8 mouse cellular contexts compared by ENCODE assay signal in the genomic region with DNA sequence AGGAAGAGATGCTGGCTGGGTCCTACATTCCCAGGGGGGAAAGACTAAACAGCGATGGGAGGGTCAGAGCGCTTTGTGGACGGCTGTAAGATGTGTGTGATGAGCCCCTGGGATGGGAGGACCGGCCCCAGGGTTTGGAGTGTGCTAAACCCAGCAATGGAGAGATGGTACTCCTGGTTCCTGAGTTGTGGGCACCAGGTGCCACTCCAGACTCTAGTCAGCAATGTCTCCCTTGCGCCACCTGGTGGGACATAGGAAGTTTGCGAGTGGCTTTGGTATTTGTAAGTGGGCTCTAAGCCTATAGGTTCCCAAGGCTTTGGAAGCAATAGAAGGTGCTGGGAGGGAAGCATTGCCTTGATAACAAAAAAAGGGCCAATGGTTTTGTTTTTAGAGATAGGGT. TPM values are rescaled to one million over a fixed set of nuclear protein-coding genes. Genes with fewer than 3 reads are reported as not detected.
DNase-seq lines count a peak whose midpoint lies in the region; ATAC-seq and TF ChIP-seq lines count a peak whose summit lies in the region.

No protein-coding gene starts in this region.

- 0% methylated on average over 6 of the region's 6 CpGs for WGBS in forebrain, embryonic 13.5 days
- under 1% methylated on average over 6 of the region's 6 CpGs for WGBS in neural tube, embryonic 15.5 days

- intact Hi-C loops in heart, postnatal 10 days (cut with DNase I), result loop anchor here (1.0 kb wide), 3 partner anchors 20 to 126 kb away; no protein-coding TSS in a partner anchor

- H3K4me1 ChIP-seq in ES-E14 (ENCODE audit: control insufficient read depth in 2 of 2, insufficient read depth in 2 of 2, low read length in 2 of 2, poor library complexity in 1 of 2), result peaks cover 3 to 17% of the 10 kb centered on the region in 2 experiments; a peak in 2 of 4 replicates
- H3K4me1 ChIP-seq in forebrain, embryonic 13.5 days, result peaks cover 62% of the 10 kb centered on the region
- H3K4me1 ChIP-seq in neural tube, embryonic 15.5 days, result peaks cover 45% of the 10 kb centered on the region
- peaks cover 13% of the 10 kb centered on the region for H3K4me1 ChIP-seq in testis, adult 2 months (ENCODE audit: control insufficient read depth, insufficient read depth, low read length)

- no peak for TF ChIP-seq POLR2A in testis, adult 2 months (IDR thresholded peaks at IDR 0.05; ENCODE audit: control insufficient read depth, low read depth, low read length)

- H3K4me2 ChIP-seq in forebrain, embryonic 13.5 days, result peak overlapping the region; percentile 70
- H3K4me2 ChIP-seq in neural tube, embryonic 15.5 days, result peak overlapping the region; percentile 85

- 0 out of 2 replicates have a peak overlapping the region, but pooled peaks have one; percentile 33 for H3K27ac ChIP-seq in ES-E14 (ENCODE audit: insufficient read depth, low read depth, low read length, poor library complexity, severe bottlenecking)
- H3K27ac ChIP-seq in forebrain, embryonic 13.5 days, result peak overlapping the region; percentile 97
- peak overlapping the region; percentile 99 for H3K27ac ChIP-seq in neural tube, embryonic 15.5 days (replicated peaks)
- H3K27ac ChIP-seq in testis, adult 2 months (ENCODE audit: control insufficient read depth, insufficient read depth, low read depth, low read length), result no peak overlapping the region

- peak overlapping the region in 1 of 2 experiments; percentile 55; a peak in 1 of 4 replicates for H3K4me3 ChIP-seq in ES-E14 (ENCODE audit: insufficient read depth in 1 of 2, low read depth in 1 of 2, low read length in 2 of 2, poor library complexity in 1 of 2, severe bottlenecking in 1 of 2)
- H3K4me3 ChIP-seq in forebrain, embryonic 13.5 days, result peak overlapping the region; percentile 72
- H3K4me3 ChIP-seq in neural tube, embryonic 15.5 days (replicated peaks), result peak overlapping the region; percentile 79
- H3K4me3 ChIP-seq in testis, adult 2 months (ENCODE audit: control insufficient read depth, low read depth, low read length), result peak overlapping the region; percentile 93

- no peaks in the 10 kb centered on the region for H3K9me3 ChIP-seq in ES-E14 (ENCODE audit: control insufficient read depth, insufficient read depth, low read depth, low read length)
- H3K9me3 ChIP-seq in forebrain, embryonic 13.5 days (replicated peaks), result no peaks in the 10 kb centered on the region
- no peaks in the 10 kb centered on the region for H3K9me3 ChIP-seq in neural tube, embryonic 15.5 days (replicated peaks)

- peak overlapping the region; percentile 71; the same call in 1 of the 2 replicates for H3K9ac ChIP-seq in ES-E14 (ENCODE audit: insufficient read depth, low read depth, low read length, poor library complexity, severe bottlenecking)
- H3K9ac ChIP-seq in forebrain, embryonic 13.5 days, result peak overlapping the region; percentile 76
- H3K9ac ChIP-seq in neural tube, embryonic 15.5 days (replicated peaks), result peak overlapping the region; percentile 68

- peak; percentile 74 for TF ChIP-seq CTCF in testis, adult 2 months (IDR thresholded peaks at IDR 0.05; ENCODE audit: control insufficient read depth, insufficient read depth, insufficient replicate concordance, low read depth, low read length)

- H3K27me3 ChIP-seq in forebrain, embryonic 13.5 days, result no peaks in the 10 kb centered on the region
- H3K27me3 ChIP-seq in neural tube, embryonic 15.5 days (replicated peaks), result no peaks in the 10 kb centered on the region
- no peaks in the 10 kb centered on the region for H3K27me3 ChIP-seq in testis, adult 2 months (ENCODE audit: control insufficient read depth, insufficient read depth, low read length)

- peak; percentile 16; the same call in 1 of the 2 replicates for ATAC-seq in cerebellum, adult (ENCODE audit: insufficient number of reproducible peaks, low FRiP score, low TSS enrichment)
- ATAC-seq in forebrain, embryonic 13.5 days, result peak; percentile 39
- ATAC-seq in neural tube, embryonic 15.5 days (ENCODE audit: low FRiP score), result peak; percentile 35

- H3K36me3 ChIP-seq in ES-E14 (ENCODE audit: control insufficient read depth, insufficient read depth, low read length, poor library complexity, severe bottlenecking), result peaks cover 7% of the 10 kb centered on the region; the same call in 1 of the 2 replicates
- H3K36me3 ChIP-seq in forebrain, embryonic 13.5 days (ENCODE audit: poor library complexity, severe bottlenecking), result peaks cover 23% of the 10 kb centered on the region; the same call in 1 of the 2 replicates
- peaks cover 3% of the 10 kb centered on the region; the same call in 1 of the 2 replicates for H3K36me3 ChIP-seq in neural tube, embryonic 15.5 days
- no peaks in the 10 kb centered on the region for H3K36me3 ChIP-seq in testis, adult 2 months (ENCODE audit: control insufficient read depth, insufficient read depth, low read length)

- in situ Hi-C loops in ES-E14 (cut with MboI; ENCODE audit: low sequenced_read_pairs in 2 of 2, unreplicated experiment in 2 of 2), result no loop called here

- peak; percentile 87 for DNase-seq in ES-E14 (ENCODE audit: low read depth, low spot score)
- peak; percentile 86 to 91 for DNase-seq in heart, postnatal 10 days
- DNase-seq in kidney, postnatal 4 days, result peak; percentile 89 to 92
- DNase-seq in lung, adult 18-20 months, result peak; percentile 82 to 88

TF ChIP-seq in ES-E14, 5 proteins besides CTCF, POLR2A, EP300 and RAD21:
- TF ChIP-seq MAFK (IDR thresholded peaks at IDR 0.05; ENCODE audit: insufficient read depth, low read depth, low read length) (no peak), ZC3H11A (IDR thresholded peaks at IDR 0.05; ENCODE audit: borderline replicate concordance, low read depth, low read length) (no peak), ZNF384 (IDR thresholded peaks at IDR 0.05; ENCODE audit: low read depth, low read length) (no peak), CHD2 (IDR thresholded peaks at IDR 0.05; ENCODE audit: low read depth, low read length) (no peak), HCFC1 (IDR thresholded peaks at IDR 0.05; ENCODE audit: borderline replicate concordance, insufficient read depth, low read length) (no peak)

RNA-seq across cellular contexts. Expression of a gene that starts 0.9 kb away (rescaled TPM):
- total RNA-seq in ES-E14 (2012; rRNA removed), result 36.9 and 46.9 TPM in 2 replicates
- 79.2 and 96.1 TPM in 2 replicates for polyA plus RNA-seq in forebrain, embryonic 13.5 days (2015; fragmentation: Nextera tagmentation; extraction: Ambion mirVana)
- 10 to 100 TPM; 20.4 to 21.8 TPM for total RNA-seq in heart, postnatal 10 days (2021)
- 38.6 and 48.2 TPM in 2 replicates for polyA plus RNA-seq in neural tube, embryonic 15.5 days (2015; fragmentation: Nextera tagmentation; extraction: Ambion mirVana)
- polyA plus RNA-seq in testis, adult 2 months (2012; rRNA removed), result 66.6 and 73.2 TPM in 2 replicates

RNA-seq across cellular contexts. Expression of a gene that starts 11.0 kb away (rescaled TPM):
- total RNA-seq in ES-E14 (2012; rRNA removed), result 234 and 251 TPM in 2 replicates
- 196 and 201 TPM in 2 replicates for polyA plus RNA-seq in forebrain, embryonic 13.5 days (2015; fragmentation: Nextera tagmentation; extraction: Ambion mirVana)
- 10 to 100 TPM; 73.7 to 77.2 TPM for total RNA-seq in heart, postnatal 10 days (2021)
- 159 and 171 TPM in 2 replicates for polyA plus RNA-seq in neural tube, embryonic 15.5 days (2015; fragmentation: Nextera tagmentation; extraction: Ambion mirVana)
- polyA plus RNA-seq in testis, adult 2 months (2012; rRNA removed), result 482 and 525 TPM in 2 replicates

RNA-seq across cellular contexts. Expression of a gene that starts 13.0 kb away (rescaled TPM):
- total RNA-seq in ES-E14 (2012; rRNA removed), result 3.0 and 3.9 TPM in 2 replicates
- 2.8 and 3.1 TPM in 2 replicates for polyA plus RNA-seq in forebrain, embryonic 13.5 days (2015; fragmentation: Nextera tagmentation; extraction: Ambion mirVana)
- under 1 TPM; 0.20 to 0.34 TPM for total RNA-seq in heart, postnatal 10 days (2021)
- 0.56 and 0.79 TPM in 2 replicates for polyA plus RNA-seq in neural tube, embryonic 15.5 days (2015; fragmentation: Nextera tagmentation; extraction: Ambion mirVana)
- polyA plus RNA-seq in testis, adult 2 months (2012; rRNA removed), result 35.1 and 38.3 TPM in 2 replicates

RNA-seq across cellular contexts. Expression of a gene that starts 13.1 kb away (rescaled TPM):
- total RNA-seq in ES-E14 (2012; rRNA removed), result 69.3 and 89.7 TPM in 2 replicates
- 34.6 and 36.3 TPM in 2 replicates for polyA plus RNA-seq in forebrain, embryonic 13.5 days (2015; fragmentation: Nextera tagmentation; extraction: Ambion mirVana)
- 10 to 100 TPM; 24.2 to 24.7 TPM for total RNA-seq in heart, postnatal 10 days (2021)
- polyA plus RNA-seq in neural tube, embryonic 15.5 days (2015; fragmentation: Nextera tagmentation; extraction: Ambion mirVana), result 45.5 and 47.9 TPM in 2 replicates
- polyA plus RNA-seq in testis, adult 2 months (2012; rRNA removed), result 17.4 and 19.9 TPM in 2 replicates

RNA-seq across cellular contexts. Expression of a gene that starts 29.9 kb away (rescaled TPM):
- 113 and 134 TPM in 2 replicates for total RNA-seq in ES-E14 (2012; rRNA removed)
- polyA plus RNA-seq in forebrain, embryonic 13.5 days (2015; fragmentation: Nextera tagmentation; extraction: Ambion mirVana), result 221 and 237 TPM in 2 replicates
- 10 to 100 TPM; 84.4 to 88.0 TPM for total RNA-seq in heart, postnatal 10 days (2021)
- 221 and 222 TPM in 2 replicates for polyA plus RNA-seq in neural tube, embryonic 15.5 days (2015; fragmentation: Nextera tagmentation; extraction: Ambion mirVana)
- 30.7 and 43.7 TPM in 2 replicates for polyA plus RNA-seq in testis, adult 2 months (2012; rRNA removed)
